26 mouse cellular contexts compared by ENCODE assay signal in genomic region chr9:80161451-80161850, GRCm38 (mm10).
"Had no signal": no experiment of that assay in that cellular context is flagged by ENCODE, and none has a peak within 500 bp of the region (broad histone marks: within the 10 kb centered on the region; RNA-seq: fewer than 3 reads in every experiment).

No protein-coding gene starts in this region.

- H3K27ac ChIP-seq: heart, embryonic 10.5 days; heart, embryonic 13.5 days; heart, embryonic 15.5 days; hindbrain, embryonic 13.5 days; hindbrain, embryonic 15.5 days; hindbrain, postnatal 0 days; kidney, embryonic 15.5 days; kidney, postnatal 0 days; limb, embryonic 13.5 days; limb, embryonic 15.5 days; liver, embryonic 12.5 days; liver, embryonic 14.5 days had no signal

- H3K36me3 ChIP-seq: heart, embryonic 10.5 days; heart, embryonic 13.5 days; heart, embryonic 15.5 days; hindbrain, embryonic 13.5 days; hindbrain, embryonic 15.5 days; kidney, embryonic 15.5 days; limb, embryonic 13.5 days; limb, embryonic 15.5 days; liver, embryonic 12.5 days had no signal

- H3K4me2 ChIP-seq: heart, embryonic 13.5 days; heart, embryonic 15.5 days; hindbrain, embryonic 13.5 days; hindbrain, embryonic 15.5 days; kidney, embryonic 15.5 days; limb, embryonic 13.5 days; limb, embryonic 15.5 days; liver, embryonic 12.5 days had no signal

- H3K27me3 ChIP-seq: heart, embryonic 13.5 days; heart, embryonic 15.5 days; hindbrain, embryonic 13.5 days; hindbrain, embryonic 15.5 days; kidney, embryonic 15.5 days; limb, embryonic 13.5 days; limb, embryonic 15.5 days had no signal

- ATAC-seq: hindbrain, postnatal 0 days; intestine, embryonic 16.5 days; liver, embryonic 12.5 days had no signal

- DNase-seq: gastrocnemius, postnatal 14 days; gastrocnemius, postnatal 36 days; heart, adult 18-20 months; heart, postnatal 14 days; heart, postnatal 36 days; kidney, adult 11 months; kidney, adult 2 months; kidney, adult 9 months; kidney, postnatal 14 days; kidney, postnatal 36 days; layer of hippocampus, adult 9-11 months; layer of hippocampus, postnatal 36 days; left cerebral cortex, postnatal 4 days had no signal

- H3K9me3 ChIP-seq: heart, embryonic 10.5 days; heart, embryonic 13.5 days; heart, embryonic 15.5 days; hindbrain, embryonic 13.5 days; hindbrain, embryonic 15.5 days; kidney, embryonic 15.5 days; limb, embryonic 13.5 days; limb, embryonic 15.5 days; liver, embryonic 12.5 days had no signal

- H3K9ac ChIP-seq: heart, embryonic 13.5 days; heart, embryonic 15.5 days; hindbrain, embryonic 13.5 days; hindbrain, embryonic 15.5 days; kidney, embryonic 15.5 days; limb, embryonic 13.5 days; limb, embryonic 15.5 days; liver, embryonic 12.5 days; liver, embryonic 14.5 days had no signal

- H3K4me3 ChIP-seq: heart, embryonic 10.5 days; heart, embryonic 13.5 days; heart, embryonic 15.5 days; hindbrain, embryonic 13.5 days; hindbrain, embryonic 15.5 days; kidney, embryonic 15.5 days; limb, embryonic 13.5 days; limb, embryonic 15.5 days; liver, embryonic 12.5 days had no signal
